In genomic region chr13:98889211-98889610, GRCm38 (mm10) we compare ENCODE assay signal across 12 mouse cellular contexts. TPM values are rescaled to one million over a fixed set of nuclear protein-coding genes. Genes with fewer than 3 reads are reported as not detected.
DNase-seq lines count a peak whose midpoint lies in the region; ATAC-seq lines count a peak whose summit lies in the region.
"Had no signal": no experiment of that assay in that cellular context is flagged by ENCODE, and none has a peak within 500 bp of the region (broad histone marks: within the 10 kb centered on the region; RNA-seq: fewer than 3 reads in every experiment).

No protein-coding gene starts in this region.

- DNase-seq in heart, embryonic 10.5 days (ENCODE audit: low spot score): no peak
- DNase-seq in heart, postnatal 25 days (ENCODE audit: low spot score): no peak
- no peak for DNase-seq in left cerebral cortex, adult 8-10 months (ENCODE audit: low spot score in 2 of 2)
- DNase-seq: cerebellum, adult 11 months; lung, postnatal 4 days; right cerebral cortex, adult 18-20 months; thymus, adult 2 months had no signal

- 0 out of 2 replicates have a peak overlapping the region, but pooled peaks have one; percentile 21 for H3K4me2 ChIP-seq in hindbrain, embryonic 13.5 days
- peak overlapping the region; percentile 18 for H3K4me2 ChIP-seq in neural tube, embryonic 13.5 days

- intact Hi-C loops in heart, postnatal 25 days (cut with DNase I): no loop called here

- peaks cover 46% of the 10 kb centered on the region for H3K36me3 ChIP-seq in heart, embryonic 10.5 days
- H3K36me3 ChIP-seq in megakaryocyte, embryonic 14.5 days (replicated peaks; ENCODE audit: low read length): peaks cover 48% of the 10 kb centered on the region
- H3K36me3 ChIP-seq in hindbrain, embryonic 13.5 days: peaks cover 27% of the 10 kb centered on the region
- peaks cover 34% of the 10 kb centered on the region for H3K36me3 ChIP-seq in neural tube, embryonic 13.5 days

- peak overlapping the region; percentile 92; the same call in 1 of the 2 replicates for H3K4me3 ChIP-seq in heart, embryonic 10.5 days
- H3K4me3 ChIP-seq in megakaryocyte, embryonic 14.5 days (replicated peaks): peak overlapping the region; percentile 64
- no peak overlapping the region for H3K4me3 ChIP-seq in hindbrain, embryonic 13.5 days
- H3K4me3 ChIP-seq in neural tube, embryonic 13.5 days: no peak overlapping the region

- H3K4me1 ChIP-seq in heart, embryonic 10.5 days: peaks cover 26% of the 10 kb centered on the region; the same call in 1 of the 2 replicates
- peaks cover 41% of the 10 kb centered on the region for H3K4me1 ChIP-seq in megakaryocyte, embryonic 14.5 days
- peaks cover 42% of the 10 kb centered on the region for H3K4me1 ChIP-seq in hindbrain, embryonic 13.5 days (replicated peaks)
- peaks cover 51% of the 10 kb centered on the region for H3K4me1 ChIP-seq in neural tube, embryonic 13.5 days (replicated peaks)

- no peaks in the 10 kb centered on the region for H3K9me3 ChIP-seq in heart, embryonic 10.5 days
- H3K9me3 ChIP-seq in megakaryocyte, embryonic 14.5 days: no peaks in the 10 kb centered on the region
- no peaks in the 10 kb centered on the region for H3K9me3 ChIP-seq in hindbrain, embryonic 13.5 days
- no peaks in the 10 kb centered on the region for H3K9me3 ChIP-seq in neural tube, embryonic 13.5 days

- H3K27ac ChIP-seq in heart, embryonic 10.5 days: no peak overlapping the region
- no peak overlapping the region for H3K27ac ChIP-seq in hindbrain, embryonic 13.5 days
- H3K27ac ChIP-seq in neural tube, embryonic 13.5 days (replicated peaks): no peak overlapping the region

- H3K27me3 ChIP-seq in heart, embryonic 10.5 days (ENCODE audit: insufficient read depth, poor library complexity, severe bottlenecking): no peaks in the 10 kb centered on the region
- no peaks in the 10 kb centered on the region for H3K27me3 ChIP-seq in megakaryocyte, embryonic 14.5 days (replicated peaks)
- H3K27me3 ChIP-seq in hindbrain, embryonic 13.5 days: no peaks in the 10 kb centered on the region
- H3K27me3 ChIP-seq in neural tube, embryonic 13.5 days: no peaks in the 10 kb centered on the region

- WGBS in heart, embryonic 10.5 days: 96% methylated on average over 11 of the region's 12 CpGs
- WGBS in hindbrain, embryonic 13.5 days: 17% methylated on average over 11 of the region's 12 CpGs
- 53% methylated on average over 11 of the region's 12 CpGs for WGBS in neural tube, embryonic 13.5 days

- ATAC-seq in megakaryocyte, adult 5-6 weeks (ENCODE audit: poor library complexity, severe bottlenecking): no peak
- ATAC-seq in hindbrain, embryonic 13.5 days (ENCODE audit: low FRiP score): no peak
- no peak for ATAC-seq in neural tube, embryonic 13.5 days (ENCODE audit: low read depth)
- ATAC-seq in granulocyte monocyte progenitor cell, adult 5-6 weeks (replicated peaks; ENCODE audit: poor library complexity, severe bottlenecking): no peak

- no peak overlapping the region for H3K9ac ChIP-seq in hindbrain, embryonic 13.5 days
- no peak overlapping the region for H3K9ac ChIP-seq in neural tube, embryonic 13.5 days

RNA-seq across cellular contexts. Expression of gene Tnpo1, which starts 37.0 kb away (rescaled TPM):
- 60.5 and 67.7 TPM in 2 replicates for polyA plus RNA-seq in heart, embryonic 10.5 days (2016; fragmentation: Nextera tagmentation; extraction: Ambion mirVana)
- 10 to 100 TPM; 73.0 to 73.3 TPM for total RNA-seq in heart, postnatal 25 days (2021)
- polyA plus RNA-seq in megakaryocyte, embryonic 14.5 days (2012; ENCODE audit: insufficient read depth, low replicate concordance): 0.41 and 2.3 TPM in 2 replicates
- total RNA-seq in megakaryocyte, adult 5-6 weeks (2015): 81.2 and 94.3 TPM in 2 replicates
- total RNA-seq in megakaryocyte, adult 5-6 weeks (2017): 87.9 and 89.8 TPM in 2 replicates
- 59.5 and 62.5 TPM in 2 replicates for polyA plus RNA-seq in hindbrain, embryonic 13.5 days (2015; fragmentation: Nextera tagmentation; extraction: Ambion mirVana)
- polyA plus RNA-seq in neural tube, embryonic 13.5 days (2015; fragmentation: Nextera tagmentation; extraction: Ambion mirVana): 51.9 and 63.7 TPM in 2 replicates
- total RNA-seq in granulocyte monocyte progenitor cell, adult 5-6 weeks (2014; fragmentation: Nextera tagmentation): 123 and 142 TPM in 2 replicates
- total RNA-seq in granulocyte monocyte progenitor cell, adult 5-6 weeks (2017): 119 and 134 TPM in 2 replicates
- 10 to 100 TPM; 51.7 to 66.2 (median 62.7) TPM for total RNA-seq in left cerebral cortex, adult 8-10 months (2022)

Comparison
In these comparisons a context has a peak if more than half of its experiments do, and no peak if none do; other contexts are left out.
1. H3K4me3 ChIP-seq: peak in heart, embryonic 10.5 days (single experiment) and megakaryocyte, embryonic 14.5 days (single experiment); none in hindbrain, embryonic 13.5 days (single experiment) and neural tube, embryonic 13.5 days (single experiment).